Mouse (Mus musculus) intestine, postnatal 0 days (tissue): ENCODE measurements around the gene Slc38a1. TPM values are rescaled to one million over a fixed set of nuclear protein-coding genes. Genes with fewer than 3 reads are reported as not detected.
A peak's percentile ranks its signal among the peaks of the same experiment; 100 is the strongest.

Experiments used
- ATAC-seq: fragments of 200-750 bp; cut with Nextera tagmentation; 2 replicates; pipeline ENCODE4 v1.8.0; 2017; ENCODE audit warnings: mild to moderate bottlenecking, moderate TSS enrichment, moderate library complexity
- H3K27ac ChIP-seq: fragments of 300-500 bp; sonication (generic); 2 replicates; pipeline ENCODE4 v1.5.1; 2014; ENCODE audit warnings: mild to moderate bottlenecking, low read depth, low read length, moderate library complexity
- H3K27me3 ChIP-seq: fragments of 300-500 bp; sonication (generic); replicated peaks from 2 replicates; pipeline ENCODE4 v1.6.1; 2014; ENCODE audit warnings: low read length, mixed read lengths; ENCODE audit not compliant: control insufficient read depth, insufficient read depth
- H3K36me3 ChIP-seq: fragments of 300-500 bp; sonication (generic); 2 replicates; pipeline ENCODE4 v1.6.1; 2014; ENCODE audit warnings: mild to moderate bottlenecking, moderate library complexity; ENCODE audit not compliant: control insufficient read depth, insufficient read depth
- H3K4me1 ChIP-seq: fragments of 300-500 bp; sonication (generic); replicated peaks from 2 replicates; pipeline ENCODE4 v1.6.1; 2014; ENCODE audit warnings: antibody characterized with exemption, low read length, mixed read lengths; ENCODE audit not compliant: control insufficient read depth, insufficient read depth
- H3K4me2 ChIP-seq: fragments of 300-500 bp; sonication (generic); replicated peaks from 2 replicates; pipeline ENCODE4 v1.6.1; 2014; ENCODE audit warnings: low read depth, mild to moderate bottlenecking, moderate library complexity
- H3K4me3 ChIP-seq: fragments of 300-500 bp; sonication (generic); 2 replicates; pipeline ENCODE4 v1.5.1; 2014; ENCODE audit warnings: low read depth, low read length
- H3K9ac ChIP-seq: fragments of 300-500 bp; sonication (generic); 2 replicates; pipeline ENCODE4 v1.6.1; 2014; ENCODE audit warnings: mild to moderate bottlenecking, low read depth, low read length
- H3K9me3 ChIP-seq: fragments of 300-500 bp; sonication (generic); 2 replicates; pipeline ENCODE4 v1.6.1; 2016; ENCODE audit warnings: mixed run types; ENCODE audit not compliant: control insufficient read depth
- CTCF ChIP-seq: sonication (generic); IDR thresholded peaks from 2 replicates; pipeline ENCODE4 v1.5.1; 2016; ENCODE audit warnings: low read depth, mild to moderate bottlenecking, control low read depth, antibody characterized with exemption, moderate library complexity
- WGBS: fragments of 180-500 bp; shearing (Covaris S2); extraction: QIAGEN DNeasy Blood & Tissue Kit; methylation state at CpG from one replicate; pipeline ENCODE4 v1.1.7; 2014; 5-methylcytosine and 5-hydroxymethylcytosine counted together
- polyA plus RNA-seq: library from polyadenylated mRNA; unstranded; fragments of >200 nt; fragmentation: Nextera tagmentation; extraction: Ambion mirVana; gene quantifications from 2 replicates; pipeline ENCODE4 v1.2.1, GENCODE M21; 2015

The Slc38a1 gene
- polyA plus RNA-seq, 1 experiment from 2014 or later, result 79.8 TPM

GRCm38 (mm10) chr15:96617555-96617954 is 25.2 kb downstream of the Slc38a1 start:
- TF ChIP-seq CTCF, result no peak
- Histone ChIP-seq H3K4me2 (no peak overlapping the region), H3K36me3 (peaks cover 44% of the 10 kb centered on the region)

GRCm38 (mm10) chr15:96608671-96609070 is 34.0 kb downstream of the Slc38a1 start:
- Histone ChIP-seq H3K9ac (no peak overlapping the region), H3K4me2 (no peak overlapping the region), H3K27ac (no peak overlapping the region), H3K27me3 (no peaks in the 10 kb centered on the region), H3K4me3 (no peak overlapping the region), H3K4me1 (no peaks in the 10 kb centered on the region), H3K36me3 (peaks cover 40% of the 10 kb centered on the region), H3K9me3 (no peaks in the 10 kb centered on the region)
- no peak for TF ChIP-seq CTCF
- ATAC-seq, result no peak
- 49% methylated on average over 7 of the region's 7 CpGs for WGBS

More at GRCm38 (mm10) chr15:96617555-96617954, 25.2 kb downstream of the Slc38a1 start:
- H3K4me3 ChIP-seq, result no peak overlapping the region
- H3K9ac ChIP-seq, result no peak overlapping the region
- ATAC-seq, result no peak
- WGBS, result 69% methylated on average over 7 of the region's 7 CpGs
- no peaks in the 10 kb centered on the region for H3K4me1 ChIP-seq
- H3K9me3 ChIP-seq, result no peaks in the 10 kb centered on the region
- H3K27me3 ChIP-seq, result no peaks in the 10 kb centered on the region
- no peak overlapping the region for H3K27ac ChIP-seq

GRCm38 (mm10) chr15:96607422-96607821 is 35.3 kb downstream of the Slc38a1 start:
- peaks cover 32% of the 10 kb centered on the region for H3K36me3 ChIP-seq
- H3K4me3 ChIP-seq, result no peak overlapping the region
- H3K4me1 ChIP-seq, result no peaks in the 10 kb centered on the region
- H3K27me3 ChIP-seq, result no peaks in the 10 kb centered on the region
- H3K4me2 ChIP-seq, result no peak overlapping the region
- H3K9me3 ChIP-seq, result no peaks in the 10 kb centered on the region
- 87% methylated on average over 5 of the region's 5 CpGs for WGBS
- H3K27ac ChIP-seq, result no peak overlapping the region
- no peak for ATAC-seq
- H3K9ac ChIP-seq, result no peak overlapping the region
- no peak for TF ChIP-seq CTCF

GRCm38 (mm10) chr15:96604282-96604681 is 38.4 kb downstream of the Slc38a1 start:
- Histone ChIP-seq H3K4me1 (peaks cover 7% of the 10 kb centered on the region; the same call in 1 of the 2 replicates), H3K27ac (0 out of 2 replicates have a peak overlapping the region, but pooled peaks have one; percentile 1), H3K9ac (no peak overlapping the region), H3K27me3 (no peaks in the 10 kb centered on the region), H3K4me3 (no peak overlapping the region), H3K4me2 (peak overlapping the region; percentile 3; the same call in 1 of the 2 replicates), H3K9me3 (no peaks in the 10 kb centered on the region), H3K36me3 (peaks cover 27% of the 10 kb centered on the region)
- 0 out of 2 replicates have a peak, but pooled peaks have one; percentile 5 for TF ChIP-seq CTCF
- WGBS, result 32% methylated on average over 10 of the region's 10 CpGs
- peak; percentile 71 for ATAC-seq

- 81% methylated on average over 16 of the region's 16 CpGs for WGBS
- no peak for ATAC-seq
Measured at GRCm38 (mm10) chr15:96602043-96602442, 40.7 kb downstream of the Slc38a1 start.

GRCm38 (mm10) chr15:96599852-96600781 is 42.6 kb downstream of the Slc38a1 start:
- TF ChIP-seq CTCF, result no peak
- Histone ChIP-seq H3K9me3 (no peaks in the 10 kb centered on the region), H3K4me3 (no peak overlapping the region), H3K27ac (no peak overlapping the region), H3K4me1 (peaks cover 12% of the 10 kb centered on the region; the same call in 1 of the 2 replicates), H3K9ac (no peak overlapping the region), H3K4me2 (no peak overlapping the region), H3K36me3 (peaks cover 18% of the 10 kb centered on the region), H3K27me3 (no peaks in the 10 kb centered on the region)
- WGBS, result 56% methylated on average over 21 of the region's 21 CpGs
- ATAC-seq, result no peak

More at GRCm38 (mm10) chr15:96602043-96602442, 40.7 kb downstream of the Slc38a1 start:
- Histone ChIP-seq H3K27me3 (no peaks in the 10 kb centered on the region), H3K4me1 (peaks cover 12% of the 10 kb centered on the region; the same call in 1 of the 2 replicates), H3K9ac (no peak overlapping the region), H3K9me3 (no peaks in the 10 kb centered on the region), H3K36me3 (peaks cover 24% of the 10 kb centered on the region), H3K27ac (no peak overlapping the region), H3K4me2 (no peak overlapping the region), H3K4me3 (no peak overlapping the region)
- TF ChIP-seq CTCF, result no peak
